ENCODE assay signal across 8 mouse cellular contexts in the genomic region with DNA sequence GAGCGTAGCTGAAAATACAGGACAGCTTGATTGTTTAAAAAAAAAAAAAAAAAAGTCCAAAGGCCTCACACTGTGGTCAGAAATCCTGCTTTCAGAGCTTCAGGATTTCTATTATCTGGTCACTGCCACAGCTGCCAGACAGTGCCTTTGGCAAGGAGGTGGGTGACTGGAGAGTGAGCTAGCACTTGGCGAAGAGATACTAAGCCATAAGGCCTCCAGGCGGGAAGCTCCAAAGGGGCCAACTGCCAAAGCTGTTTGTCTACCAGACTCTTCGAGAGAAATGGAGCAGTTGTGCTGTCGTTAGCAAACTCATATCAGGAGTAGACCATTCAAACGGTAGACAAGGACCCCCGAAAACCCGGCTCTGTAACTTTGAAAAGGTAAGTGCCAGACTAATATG. TPM values are rescaled to one million over a fixed set of nuclear protein-coding genes. Genes with fewer than 3 reads are reported as not detected.
DNase-seq lines count a peak whose midpoint lies in the region; ATAC-seq and TF ChIP-seq lines count a peak whose summit lies in the region.

No protein-coding gene starts in this region.

- no peak for TF ChIP-seq CTCF in kidney, adult 2 months (conservative IDR thresholded peaks at IDR 0.05; ENCODE audit: insufficient read depth, insufficient read length, low read depth, low read length)
- TF ChIP-seq CTCF in bone marrow, adult 2 months (IDR thresholded peaks at IDR 0.05; ENCODE audit: control insufficient read depth, insufficient read depth, low read length), result no peak

- no peak for ATAC-seq in intestine, embryonic 16.5 days
- ATAC-seq in kidney, embryonic 15.5 days (replicated peaks; ENCODE audit: low FRiP score), result no peak
- ATAC-seq in erythroid progenitor cell, adult 5-6 weeks (replicated peaks; ENCODE audit: low FRiP score, poor library complexity, severe bottlenecking), result no peak

- H3K4me1 ChIP-seq in kidney, adult 2 months (ENCODE audit: control insufficient read depth, insufficient read depth, low read length), result peaks cover 6% of the 10 kb centered on the region; the same call in 1 of the 2 replicates
- peaks cover 8% of the 10 kb centered on the region for H3K4me1 ChIP-seq in bone marrow, adult 2 months (ENCODE audit: control insufficient read depth, insufficient read depth, low read length)
- H3K4me1 ChIP-seq in intestine, embryonic 16.5 days (ENCODE audit: control insufficient read depth, insufficient read depth, low read length), result peaks cover 20% of the 10 kb centered on the region
- peaks cover 21% of the 10 kb centered on the region for H3K4me1 ChIP-seq in kidney, embryonic 15.5 days

- no peak for TF ChIP-seq POLR2A in kidney, adult 2 months (IDR thresholded peaks at IDR 0.05; ENCODE audit: low read depth, low read length)
- no peak for TF ChIP-seq POLR2A in bone marrow, adult 2 months (IDR thresholded peaks at IDR 0.05; ENCODE audit: borderline replicate concordance, control insufficient read depth, low read depth, low read length)

- H3K9me3 ChIP-seq in intestine, embryonic 16.5 days (ENCODE audit: control insufficient read depth, low read length), result no peaks in the 10 kb centered on the region
- no peaks in the 10 kb centered on the region for H3K9me3 ChIP-seq in kidney, embryonic 15.5 days (replicated peaks)

- H3K9ac ChIP-seq in intestine, embryonic 16.5 days (ENCODE audit: low read depth, low read length), result no peak overlapping the region
- no peak overlapping the region for H3K9ac ChIP-seq in kidney, embryonic 15.5 days

- no peaks in the 10 kb centered on the region for H3K36me3 ChIP-seq in kidney, adult 2 months (ENCODE audit: control insufficient read depth, insufficient read depth, low read length)
- no peaks in the 10 kb centered on the region for H3K36me3 ChIP-seq in intestine, embryonic 16.5 days (ENCODE audit: control insufficient read depth, insufficient read depth, low read length)
- H3K36me3 ChIP-seq in kidney, embryonic 15.5 days, result no peaks in the 10 kb centered on the region

- DNase-seq in kidney, adult 2 months, result peak; percentile 47
- no peak for DNase-seq in kidney, adult 11 months
- DNase-seq in 3T3-L1 (ENCODE audit: low read depth, low spot score), result peak; percentile 46
- no peak for DNase-seq in thymus, postnatal 36 days

- H3K4me3 ChIP-seq in kidney, adult 2 months (ENCODE audit: insufficient read depth, low read depth, low read length), result no peak overlapping the region
- no peak overlapping the region for H3K4me3 ChIP-seq in bone marrow, adult 2 months (replicated peaks; ENCODE audit: control insufficient read depth, low read depth, low read length)
- H3K4me3 ChIP-seq in intestine, embryonic 16.5 days (ENCODE audit: low read length), result no peak overlapping the region
- no peak overlapping the region for H3K4me3 ChIP-seq in kidney, embryonic 15.5 days (replicated peaks)

- no peaks in the 10 kb centered on the region for H3K27me3 ChIP-seq in kidney, adult 2 months (replicated peaks; ENCODE audit: control insufficient read depth, insufficient read depth, low read length)
- no peaks in the 10 kb centered on the region for H3K27me3 ChIP-seq in intestine, embryonic 16.5 days (replicated peaks; ENCODE audit: control insufficient read depth, insufficient read depth, low read length)
- H3K27me3 ChIP-seq in kidney, embryonic 15.5 days, result peaks cover 12% of the 10 kb centered on the region; the same call in 1 of the 2 replicates

- 64% methylated on average over 8 of the region's 8 CpGs for WGBS in kidney, adult 2 months
- 56% methylated on average over 8 of the region's 8 CpGs for WGBS in bone marrow, adult 2 months
- 80% methylated on average over 8 of the region's 8 CpGs for WGBS in intestine, embryonic 16.5 days
- WGBS in kidney, embryonic 15.5 days, result 72% methylated on average over 8 of the region's 8 CpGs

- no peak overlapping the region for H3K27ac ChIP-seq in kidney, adult 2 months (ENCODE audit: insufficient read depth, low read depth, low read length)
- H3K27ac ChIP-seq in bone marrow, adult 2 months (ENCODE audit: control insufficient read depth, insufficient read depth, low read depth, low read length, poor library complexity), result peak overlapping the region; percentile 45
- no peak overlapping the region for H3K27ac ChIP-seq in intestine, embryonic 16.5 days (ENCODE audit: low read length)
- no peak overlapping the region for H3K27ac ChIP-seq in kidney, embryonic 15.5 days

- H3K4me2 ChIP-seq in intestine, embryonic 16.5 days (ENCODE audit: low read depth, low read length), result 0 out of 2 replicates have a peak overlapping the region, but pooled peaks have one; percentile 5
- H3K4me2 ChIP-seq in kidney, embryonic 15.5 days, result no peak overlapping the region

RNA-seq across cellular contexts. Expression of a gene that starts 3.5 kb away (rescaled TPM):
- polyA plus RNA-seq in kidney, adult 2 months (2012; rRNA removed), result 14.0 and 17.8 TPM in 2 replicates
- 12.1 and 47.3 TPM in 2 replicates for polyA plus RNA-seq in bone marrow, adult 2 months (2011; ENCODE audit: insufficient read depth, insufficient read length, low replicate concordance, missing spikeins)
- 7.2 and 7.6 TPM in 2 replicates for polyA plus RNA-seq in intestine, embryonic 16.5 days (2015; fragmentation: Nextera tagmentation; extraction: Ambion mirVana)
- polyA plus RNA-seq in kidney, embryonic 15.5 days (2015; fragmentation: Nextera tagmentation; extraction: Ambion mirVana), result 7.4 and 7.9 TPM in 2 replicates
- 40.4 and 47.4 TPM in 2 replicates for total RNA-seq in erythroid progenitor cell, adult 5-6 weeks (2015; ENCODE audit: low replicate concordance)
- total RNA-seq in erythroid progenitor cell, adult 5-6 weeks (2017; ENCODE audit: low replicate concordance), result 13.4 and 18.6 TPM in 2 replicates

Comparison
In these comparisons a context has a peak if more than half of its experiments do, and no peak if none do; other contexts are left out.
1. DNase-seq: peak in kidney, adult 2 months (single experiment) and 3T3-L1 (single experiment); none in kidney, adult 11 months (single experiment) and thymus, postnatal 36 days (0 of 2).